Mouse (Mus musculus): ENCODE data around the gene Alg11.

GRCm38 (mm10) chr8:22054674-22055491, 5.6 kb upstream of the Alg11 start:
- TF ChIP-seq POLR2A (IDR thresholded peaks at IDR 0.05; ENCODE audit: insufficient read length, low read depth) (no peak), MAX (IDR thresholded peaks at IDR 0.05; ENCODE audit: low read depth) (no peak), E2F4 (IDR thresholded peaks at IDR 0.05; ENCODE audit: insufficient read depth) (no peak), POLR2AphosphoS2 (IDR thresholded peaks at IDR 0.05; ENCODE audit: insufficient read length, low read depth) (no peak), TCF12 (IDR thresholded peaks at IDR 0.05; ENCODE audit: insufficient read depth, poor library complexity, severe bottlenecking) (no peak), USF1 (IDR thresholded peaks at IDR 0.05; ENCODE audit: low read depth) (no peak), MYOD1 (IDR thresholded peaks at IDR 0.05; ENCODE audit: control insufficient read depth in 1 of 3, insufficient read length in 2 of 3, low read depth in 2 of 3) (no peak), MYOG (IDR thresholded peaks at IDR 0.05; ENCODE audit: control insufficient read depth in 1 of 3, insufficient read depth in 1 of 3, insufficient read length in 2 of 3, low read depth in 2 of 3) (no peak), CEBPB (IDR thresholded peaks at IDR 0.05; ENCODE audit: insufficient read depth, poor library complexity, severe bottlenecking) (no peak), SRF (IDR thresholded peaks at IDR 0.05; ENCODE audit: control insufficient read depth, insufficient read length, low read depth) (no peak)

Data from myocyte (in vitro differentiated cells).